Mouse (Mus musculus) neural tube, embryonic 14.5 days (tissue): ENCODE measurements around the gene Tmem230. TPM values are rescaled to one million over a fixed set of nuclear protein-coding genes. Genes with fewer than 3 reads are reported as not detected.

ENCODE experiments used
- ATAC-seq: fragments of 200-750 bp; cut with Nextera tagmentation; 2 replicates; pipeline ENCODE4 v1.8.0; 2017; ENCODE audit warnings: low read depth, mild to moderate bottlenecking, moderate TSS enrichment, moderate library complexity
- H3K27ac ChIP-seq: fragments of 300-500 bp; sonication (generic); 2 replicates; pipeline ENCODE4 v1.5.1; 2014; ENCODE audit warnings: low read depth, mild to moderate bottlenecking, control low read depth, low read length, moderate library complexity, mixed read lengths
- H3K27me3 ChIP-seq: fragments of 300-500 bp; sonication (generic); 2 replicates; pipeline ENCODE4 v1.6.1; 2014; ENCODE audit warnings: low read length; ENCODE audit not compliant: control insufficient read depth, insufficient read depth
- H3K36me3 ChIP-seq: fragments of 300-500 bp; sonication (generic); 2 replicates; pipeline ENCODE4 v1.6.1; 2014; ENCODE audit warnings: low read length, mixed read lengths; ENCODE audit not compliant: control insufficient read depth, insufficient read depth
- H3K4me1 ChIP-seq: fragments of 300-500 bp; sonication (generic); 2 replicates; pipeline ENCODE4 v1.6.1; 2014; ENCODE audit warnings: low read length; ENCODE audit not compliant: control insufficient read depth, insufficient read depth
- H3K4me2 ChIP-seq: fragments of 300-500 bp; sonication (generic); 2 replicates; pipeline ENCODE4 v1.6.1; 2014; ENCODE audit warnings: mild to moderate bottlenecking, low read depth, low read length, control low read depth
- H3K4me3 ChIP-seq: fragments of 300-500 bp; sonication (generic); 2 replicates; pipeline ENCODE4 v1.5.1; 2014; ENCODE audit warnings: low read depth, low read length, control low read depth, mixed read lengths
- H3K9ac ChIP-seq: fragments of 300-500 bp; sonication (generic); replicated peaks from 2 replicates; pipeline ENCODE4 v1.6.1; 2014; ENCODE audit warnings: low read depth, mild to moderate bottlenecking, control low read depth, low read length, mixed read lengths
- H3K9me3 ChIP-seq: fragments of 300-500 bp; sonication (generic); 2 replicates; pipeline ENCODE4 v1.6.1; 2016; ENCODE audit warnings: low read length; ENCODE audit not compliant: control insufficient read depth
- WGBS: fragments of 180-500 bp; shearing (Covaris S2); extraction: QIAGEN DNeasy Blood & Tissue Kit; methylation state at CpG from one replicate; pipeline ENCODE4 v1.1.7; 2014; 5-methylcytosine and 5-hydroxymethylcytosine counted together
- polyA plus RNA-seq: library from polyadenylated mRNA; unstranded; fragments of >200 nt; fragmentation: Nextera tagmentation; extraction: Ambion mirVana; gene quantifications from 2 replicates; pipeline ENCODE4 v1.2.1, GENCODE M21; 2014

Gene Tmem230
- polyA plus RNA-seq, 1 experiment from 2014 or later: 44.8 TPM

GRCm38 (mm10) chr2:132284492-132285139, 37.0 kb upstream of the Tmem230 start:
- no peak overlapping the region for H3K27ac ChIP-seq
- H3K4me3 ChIP-seq: no peak overlapping the region
- WGBS: 86% methylated on average over 12 of the region's 12 CpGs
- no peaks in the 10 kb centered on the region for H3K27me3 ChIP-seq
- ATAC-seq: peak; percentile 45; the same call in 1 of the 2 replicates
- no peaks in the 10 kb centered on the region for H3K9me3 ChIP-seq
- no peak overlapping the region for H3K9ac ChIP-seq
- H3K4me1 ChIP-seq: peaks cover 9% of the 10 kb centered on the region; the same call in 1 of the 2 replicates
- H3K4me2 ChIP-seq: no peak overlapping the region
- no peaks in the 10 kb centered on the region for H3K36me3 ChIP-seq

GRCm38 (mm10) chr2:132283236-132284070, 35.8 kb upstream of the Tmem230 start:
- H3K4me3 ChIP-seq: no peak overlapping the region
- peaks cover 9% of the 10 kb centered on the region; the same call in 1 of the 2 replicates for H3K4me1 ChIP-seq
- H3K36me3 ChIP-seq: no peaks in the 10 kb centered on the region
- 57% methylated on average over 15 of the region's 15 CpGs for WGBS
- ATAC-seq: no peak
- H3K27ac ChIP-seq: no peak overlapping the region
- H3K9me3 ChIP-seq: no peaks in the 10 kb centered on the region
- no peaks in the 10 kb centered on the region for H3K27me3 ChIP-seq
- H3K4me2 ChIP-seq: no peak overlapping the region
- H3K9ac ChIP-seq: no peak overlapping the region

GRCm38 (mm10) chr2:132282453-132283174, 35.0 kb upstream of the Tmem230 start:
- H3K4me3 ChIP-seq: no peak overlapping the region
- ATAC-seq: no peak
- H3K36me3 ChIP-seq: no peaks in the 10 kb centered on the region

GRCm38 (mm10) chr2:132281560-132282452, 34.2 kb upstream of the Tmem230 start:
- WGBS: 53% methylated on average over 10 of the region's 10 CpGs
- Histone ChIP-seq H3K4me2 (no peak overlapping the region), H3K27ac (no peak overlapping the region), H3K4me1 (peaks cover 9% of the 10 kb centered on the region; the same call in 1 of the 2 replicates), H3K9me3 (no peaks in the 10 kb centered on the region), H3K36me3 (no peaks in the 10 kb centered on the region), H3K4me3 (no peak overlapping the region), H3K9ac (no peak overlapping the region), H3K27me3 (no peaks in the 10 kb centered on the region)
- ATAC-seq: no peak

More at GRCm38 (mm10) chr2:132282453-132283174, 35.0 kb upstream of the Tmem230 start:
- Histone ChIP-seq H3K27ac (no peak overlapping the region), H3K9me3 (no peaks in the 10 kb centered on the region), H3K27me3 (no peaks in the 10 kb centered on the region), H3K4me1 (peaks cover 9% of the 10 kb centered on the region; the same call in 1 of the 2 replicates), H3K9ac (no peak overlapping the region), H3K4me2 (no peak overlapping the region)
- 32% methylated on average over 12 of the region's 12 CpGs for WGBS

GRCm38 (mm10) chr2:132280518-132281120, 33.0 kb upstream of the Tmem230 start:
- 89% methylated on average over 10 of the region's 10 CpGs for WGBS
- H3K4me1 ChIP-seq: peaks cover 9% of the 10 kb centered on the region; the same call in 1 of the 2 replicates
- H3K27ac ChIP-seq: no peak overlapping the region

GRCm38 (mm10) chr2:132279978-132280377, 32.4 kb upstream of the Tmem230 start:
- Histone ChIP-seq H3K4me3 (no peak overlapping the region), H3K4me2 (no peak overlapping the region), H3K9me3 (no peaks in the 10 kb centered on the region), H3K36me3 (no peaks in the 10 kb centered on the region), H3K27me3 (no peaks in the 10 kb centered on the region), H3K27ac (no peak overlapping the region), H3K4me1 (peaks cover 9% of the 10 kb centered on the region; the same call in 1 of the 2 replicates), H3K9ac (no peak overlapping the region)
- no peak for ATAC-seq
- 55% methylated on average over 4 of the region's 4 CpGs for WGBS

More at GRCm38 (mm10) chr2:132280518-132281120, 33.0 kb upstream of the Tmem230 start:
- Histone ChIP-seq H3K4me3 (no peak overlapping the region), H3K9me3 (no peaks in the 10 kb centered on the region), H3K9ac (no peak overlapping the region), H3K4me2 (no peak overlapping the region), H3K27me3 (no peaks in the 10 kb centered on the region), H3K36me3 (no peaks in the 10 kb centered on the region)
- no peak for ATAC-seq

- no peak overlapping the region for H3K9ac ChIP-seq
- no peaks in the 10 kb centered on the region for H3K36me3 ChIP-seq
- H3K4me3 ChIP-seq: no peak overlapping the region
- no peak for ATAC-seq
- peaks cover 9% of the 10 kb centered on the region; the same call in 1 of the 2 replicates for H3K4me1 ChIP-seq
- no peak overlapping the region for H3K27ac ChIP-seq
- H3K4me2 ChIP-seq: no peak overlapping the region
- H3K27me3 ChIP-seq: no peaks in the 10 kb centered on the region
- no peaks in the 10 kb centered on the region for H3K9me3 ChIP-seq
- WGBS: 87% methylated on average over 3 of the region's 3 CpGs
Measured at GRCm38 (mm10) chr2:132279336-132279882, 31.8 kb upstream of the Tmem230 start.
